Mouse (Mus musculus) mouse embryonic stem cell (cell line): Measurements from ENCODE around the gene Rb1.

ENCODE experiments used
- in situ Hi-C, 2 experiments: fragments of 300-500 bp; cut with MboI; formaldehyde crosslinking; loops; 1 replicate in 1 of 2; 3 replicates in 1 of 2; pipeline ENCODE4 v1.14.3; 2019 to 2020; ENCODE audit warnings: low sequenced_read_pairs in 2 of 2, low pct_unique_long_range_greater_than_20kb in 1 of 2, mixed read lengths in 1 of 2; ENCODE audit not compliant: unreplicated experiment in 1 of 2

Gene Rb1

DNA sequence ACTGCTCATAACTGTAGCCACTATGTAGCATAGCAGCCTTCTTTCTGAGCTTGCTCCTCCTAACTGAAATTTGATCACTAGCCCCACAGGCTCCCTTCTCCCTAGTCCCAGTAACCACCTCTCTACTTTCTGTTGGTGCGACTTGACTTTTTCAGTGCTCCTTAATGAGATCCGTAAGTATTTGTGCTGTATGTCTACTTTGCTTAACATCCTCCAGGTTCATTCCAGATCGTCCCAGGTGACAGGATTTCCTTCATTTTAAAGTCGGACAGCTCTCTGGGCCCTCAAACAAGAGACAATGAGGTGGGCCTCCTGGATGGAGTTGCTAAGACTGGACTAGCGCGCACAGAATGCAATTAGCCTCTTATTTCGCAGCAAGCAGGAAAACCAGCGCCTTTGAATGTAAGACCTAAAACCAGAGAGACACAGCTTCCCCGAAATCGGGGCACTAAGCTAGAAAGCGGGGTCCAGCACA lies 183.2 kb downstream of the Rb1 start:
- in situ Hi-C loops, result no loop called here

- in situ Hi-C loops, result no loop called here
These were observed 183.8 kb downstream of the Rb1 start for GRCm38 (mm10) chr14:73141800-73142199.

DNA sequence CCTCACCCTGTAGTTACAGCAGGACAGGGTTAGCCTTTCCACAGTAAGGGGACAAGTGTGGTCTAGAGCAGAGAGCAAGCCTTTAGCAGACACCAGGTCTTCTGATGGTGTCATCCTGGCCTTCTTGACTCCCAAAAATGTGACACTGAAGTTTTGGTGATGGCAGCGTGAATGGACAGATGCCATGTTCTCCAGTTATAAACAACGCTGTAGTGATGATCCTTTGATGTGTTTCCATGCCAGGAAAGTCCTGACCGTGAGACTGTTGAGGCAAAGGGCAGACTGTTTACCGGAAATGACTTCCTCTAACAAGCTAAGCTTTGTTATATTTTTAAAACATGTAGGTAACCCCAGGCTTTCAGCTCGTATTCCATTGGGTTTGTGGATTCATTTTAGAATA lies 185.8 kb downstream of the Rb1 start:
- in situ Hi-C loops, result no loop called here

DNA sequence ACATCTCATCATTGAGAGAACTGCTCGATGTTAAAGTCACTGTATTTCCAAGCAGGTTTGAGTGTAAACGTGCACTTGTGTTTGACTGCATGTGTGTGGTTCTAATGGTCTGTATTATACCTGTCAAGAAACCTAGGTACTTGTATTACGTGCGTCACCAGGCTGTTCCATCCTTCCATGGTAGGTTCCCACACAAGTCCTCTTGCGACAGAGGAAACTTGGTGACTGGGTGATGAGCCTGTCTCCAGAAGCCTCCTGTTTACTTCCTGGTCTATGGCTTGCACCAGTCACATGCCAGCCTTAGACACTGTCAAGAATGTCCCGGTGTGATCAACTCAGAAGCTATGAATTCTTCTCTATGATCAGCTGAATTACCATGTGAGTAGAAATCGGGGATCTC lies 187.1 kb downstream of the Rb1 start:
- in situ Hi-C loops, result no loop called here

GRCm38 (mm10) chr14:73137234-73137633 lies 188.4 kb downstream of the Rb1 start:
- in situ Hi-C loops, result no loop called here
